Mouse (Mus musculus) MEL (cell line): ENCODE data around the gene Itsn2.
"Not testable (repeated sequence)": the region's sequence is repeated elsewhere in the genome, so short reads cannot be mapped to it uniquely, and the experiment has no call there.

ENCODE experiments used
- MAFK ChIP-seq: IDR thresholded peaks from 2 replicates; pipeline ENCODE4 v1.6.1; 2011; ENCODE audit warnings: low read depth, mild to moderate bottlenecking, low read length, improper control_type of control experiment, borderline replicate concordance
- MXI1 ChIP-seq: IDR thresholded peaks from 2 replicates; pipeline ENCODE4 v1.6.1; 2011; ENCODE audit warnings: mild to moderate bottlenecking, low read depth, low read length, improper control_type of control experiment
- NELFE ChIP-seq: IDR thresholded peaks from 2 replicates; pipeline ENCODE4 v1.6.1; 2011; ENCODE audit warnings: low read depth, low read length, improper control_type of control experiment
- ZNF384 ChIP-seq: IDR thresholded peaks from 2 replicates; pipeline ENCODE4 v1.6.1; 2012; ENCODE audit warnings: low read depth, mild to moderate bottlenecking, inconsistent platforms, low read length, improper control_type of control experiment

- not testable (repeated sequence) for TF ChIP-seq MXI1, ZNF384, MAFK, NELFE
Measured at GRCm38 (mm10) chr12:4705626-4706025, 113.2 kb downstream of the Itsn2 start.
